Mouse (Mus musculus): Measurements from ENCODE around the gene Ifnl2.

DNA sequence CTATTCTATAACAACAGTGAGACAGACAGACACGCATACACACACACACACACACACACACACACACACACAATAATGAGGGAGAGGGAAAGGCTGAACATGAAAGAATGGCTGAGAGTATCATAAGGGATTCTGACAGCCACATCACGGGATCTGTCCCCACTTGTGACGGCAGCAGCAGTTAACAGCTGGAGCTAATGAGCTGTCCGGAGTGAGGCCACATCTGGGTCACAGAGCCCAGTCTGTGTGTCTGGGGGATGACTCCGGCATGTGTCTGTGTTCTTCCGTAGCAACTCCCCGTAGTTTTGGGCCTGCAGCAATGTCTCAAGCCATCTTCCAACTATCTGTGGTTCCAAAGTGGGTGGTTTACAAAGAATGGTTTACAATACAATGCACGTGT lies 21.8 kb upstream of the Ifnl2 start:
- no peak for TF ChIP-seq POLR2A (IDR thresholded peaks at IDR 0.05; ENCODE audit: control insufficient read depth in 1 of 2, insufficient read depth in 1 of 2, low read depth in 1 of 2, low read length in 2 of 2, poor library complexity in 1 of 2)
- TF ChIP-seq CHD1 (IDR thresholded peaks at IDR 0.05; ENCODE audit: low read depth, low read length), result no peak
- TF ChIP-seq ZMIZ1 (IDR thresholded peaks at IDR 0.05; ENCODE audit: low read depth, low read length), result no peak
- TF ChIP-seq CTCF (IDR thresholded peaks at IDR 0.05 in 2 of 3, conservative IDR thresholded peaks at IDR 0.05 in 1 of 3; ENCODE audit: control insufficient read depth in 1 of 3, insufficient read depth in 1 of 3, low read depth in 2 of 3, low read length in 3 of 3, poor library complexity in 1 of 3, severe bottlenecking in 1 of 3), result no peak
- TF ChIP-seq BHLHE40 (IDR thresholded peaks at IDR 0.05; ENCODE audit: borderline replicate concordance, low read depth, low read length), result no peak
- TF ChIP-seq GABPA (IDR thresholded peaks at IDR 0.05; ENCODE audit: low read depth, low read length), result no peak
- TF ChIP-seq EP300 (IDR thresholded peaks at IDR 0.05; ENCODE audit: low read depth in 1 of 2, low read length in 2 of 2), result no peak
- TF ChIP-seq TBP (IDR thresholded peaks at IDR 0.05; ENCODE audit: low read depth, low read length), result no peak
- no peak for TF ChIP-seq NELFE (IDR thresholded peaks at IDR 0.05; ENCODE audit: low read depth, low read length)

Data from MEL (cell line).